9 mouse cellular contexts compared by ENCODE assay signal in genomic region chr11:120111033-120111432, GRCm38 (mm10). TPM values are rescaled to one million over a fixed set of nuclear protein-coding genes. Genes with fewer than 3 reads are reported as not detected.
DNase-seq lines count a peak whose midpoint lies in the region; ATAC-seq and TF ChIP-seq lines count a peak whose summit lies in the region.
"Had no signal": no experiment of that assay in that cellular context is flagged by ENCODE, and none has a peak within 500 bp of the region (broad histone marks: within the 10 kb centered on the region; RNA-seq: fewer than 3 reads in every experiment).

No protein-coding gene starts in this region.

- intact Hi-C loops in left cerebral cortex, adult 2 months (cut with DNase I), result loop anchor here (1.0 to 5.0 kb wide), 2 partner anchors 56 to 196 kb away; no protein-coding TSS in a partner anchor
- intact Hi-C loops in heart, postnatal 14 days (cut with DNase I), result loop anchor here (1.0 to 5.0 kb wide), 4 partner anchors 56 to 311 kb away; no protein-coding TSS in a partner anchor

- H3K27ac ChIP-seq in left cerebral cortex, adult 2 months, result no peak overlapping the region
- H3K27ac ChIP-seq: neural tube, embryonic 12.5 days had no signal

- TF ChIP-seq CTCF in left cerebral cortex, adult 2 months (IDR thresholded peaks at IDR 0.05), result peak; percentile 94

- peak; percentile 30; the same call in 1 of the 2 replicates for ATAC-seq in neutrophil, adult 5-6 weeks (ENCODE audit: extremely low read depth, insufficient number of reproducible peaks, low FRiP score, poor library complexity, severe bottlenecking)

- DNase-seq in adrenal gland, postnatal 10 days, result peak; percentile 70
- no peak for DNase-seq in adrenal gland, adult 2 months
- DNase-seq in left cerebral cortex, adult 2 months (ENCODE audit: extremely low spot score in 1 of 2, low spot score in 2 of 2), result peak; percentile 47 to 59
- DNase-seq in left cerebral cortex, adult 11 months (ENCODE audit: low spot score), result no peak
- peak; percentile 62 to 67 for DNase-seq in cerebellum, postnatal 36 days
- peak; percentile 77 to 79 for DNase-seq in heart, postnatal 14 days
- peak; percentile 26 to 45 for DNase-seq in lung, adult 18-20 months

- H3K4me3 ChIP-seq in left cerebral cortex, adult 2 months, result no peak overlapping the region
- H3K4me3 ChIP-seq: neural tube, embryonic 12.5 days had no signal

RNA-seq across cellular contexts. Expression of gene Ndufaf8, which starts 12.3 kb away (rescaled TPM):
- total RNA-seq in adrenal gland, postnatal 10 days (2021), result 10 to 100 TPM; 53.1 to 53.9 TPM
- total RNA-seq in adrenal gland, adult 2 months (2021), result 10 to 100 TPM; 47.5 to 76.2 TPM
- 78.1 and 85.2 TPM in 2 replicates for polyA plus RNA-seq in adrenal gland, adult 2 months (2012; rRNA removed)
- 10 to 100 TPM; 33.7 to 38.6 TPM for total RNA-seq in left cerebral cortex, adult 2 months (2021)
- total RNA-seq in heart, postnatal 14 days (2021), result 10 to 100 TPM; 55.4 to 59.2 TPM
- 8.8 and 11.3 TPM in 2 replicates for total RNA-seq in neutrophil, adult 5-6 weeks (2017)

RNA-seq across cellular contexts. Expression of gene Tepsin, which starts 12.5 kb away (rescaled TPM):
- 10 to 100 TPM in 1 of 2 experiments, 1 to 10 TPM in 1; 9.0 to 13.2 TPM for total RNA-seq in adrenal gland, postnatal 10 days (2021)
- total RNA-seq in adrenal gland, adult 2 months (2021), result 10 to 100 TPM; 10.2 to 14.4 TPM
- 53.9 and 61.2 TPM in 2 replicates for polyA plus RNA-seq in adrenal gland, adult 2 months (2012; rRNA removed)
- 10 to 100 TPM; 15.9 to 16.9 TPM for total RNA-seq in left cerebral cortex, adult 2 months (2021)
- total RNA-seq in heart, postnatal 14 days (2021), result 1 to 10 TPM; 9.6 to 10.0 TPM
- 15.5 and 30.6 TPM in 2 replicates for total RNA-seq in neutrophil, adult 5-6 weeks (2017)

RNA-seq across cellular contexts. Expression of gene Cep131, which starts 24.4 kb away (rescaled TPM):
- total RNA-seq in adrenal gland, postnatal 10 days (2021), result 10 to 100 TPM; 52.2 to 87.4 TPM
- total RNA-seq in adrenal gland, adult 2 months (2021), result 100 to 1,000 TPM in 1 of 2 experiments, 10 to 100 TPM in 1; 74.3 to 121 TPM
- polyA plus RNA-seq in adrenal gland, adult 2 months (2012; rRNA removed), result 33.6 and 50.6 TPM in 2 replicates
- 10 to 100 TPM; 33.8 to 37.1 TPM for total RNA-seq in left cerebral cortex, adult 2 months (2021)
- total RNA-seq in heart, postnatal 14 days (2021), result 1 to 10 TPM; 9.1 to 9.6 TPM
- 6.3 and 12.6 TPM in 2 replicates for total RNA-seq in neutrophil, adult 5-6 weeks (2017)

RNA-seq across cellular contexts. Expression of gene Slc38a10, which starts 40.1 kb away (rescaled TPM):
- total RNA-seq in adrenal gland, postnatal 10 days (2021), result 100 to 1,000 TPM; 113 to 117 TPM
- 100 to 1,000 TPM; 119 to 148 TPM for total RNA-seq in adrenal gland, adult 2 months (2021)
- polyA plus RNA-seq in adrenal gland, adult 2 months (2012; rRNA removed), result 132 and 146 TPM in 2 replicates
- 10 to 100 TPM; 81.0 to 82.4 TPM for total RNA-seq in left cerebral cortex, adult 2 months (2021)
- 10 to 100 TPM; 78.7 to 83.5 TPM for total RNA-seq in heart, postnatal 14 days (2021)
- total RNA-seq in neutrophil, adult 5-6 weeks (2017), result 49.0 and 60.3 TPM in 2 replicates

Comparison
In these comparisons a context has a peak if more than half of its experiments do, and no peak if none do; other contexts are left out.
1. DNase-seq: peak in adrenal gland, postnatal 10 days (single experiment), left cerebral cortex, adult 2 months (2 of 2), cerebellum, postnatal 36 days (2 of 2), heart, postnatal 14 days (2 of 2) and lung, adult 18-20 months (2 of 2); none in adrenal gland, adult 2 months (single experiment) and left cerebral cortex, adult 11 months (single experiment).